Mouse (Mus musculus) cerebellum, postnatal 36 days (tissue): ENCODE results near the gene Tmem88.

Experiments
- DNase-seq, 2 experiments: peaks; one replicate each; pipeline ENCODE4 v3.0.0; 2021 to 2022; ENCODE audit warnings: mixed read lengths in 2 of 2

Gene Tmem88

GRCm38 (mm10) chr11:69415668-69416451 is 17.8 kb upstream of the Tmem88 start:
- DNase-seq, result peak; percentile 55 to 70

- peak; percentile 76 to 85 for DNase-seq
Measured at GRCm38 (mm10) chr11:69415327-69415667, 17.3 kb upstream of the Tmem88 start.

GRCm38 (mm10) chr11:69414421-69415326 is 16.6 kb upstream of the Tmem88 start:
- DNase-seq, result no peak

DNA sequence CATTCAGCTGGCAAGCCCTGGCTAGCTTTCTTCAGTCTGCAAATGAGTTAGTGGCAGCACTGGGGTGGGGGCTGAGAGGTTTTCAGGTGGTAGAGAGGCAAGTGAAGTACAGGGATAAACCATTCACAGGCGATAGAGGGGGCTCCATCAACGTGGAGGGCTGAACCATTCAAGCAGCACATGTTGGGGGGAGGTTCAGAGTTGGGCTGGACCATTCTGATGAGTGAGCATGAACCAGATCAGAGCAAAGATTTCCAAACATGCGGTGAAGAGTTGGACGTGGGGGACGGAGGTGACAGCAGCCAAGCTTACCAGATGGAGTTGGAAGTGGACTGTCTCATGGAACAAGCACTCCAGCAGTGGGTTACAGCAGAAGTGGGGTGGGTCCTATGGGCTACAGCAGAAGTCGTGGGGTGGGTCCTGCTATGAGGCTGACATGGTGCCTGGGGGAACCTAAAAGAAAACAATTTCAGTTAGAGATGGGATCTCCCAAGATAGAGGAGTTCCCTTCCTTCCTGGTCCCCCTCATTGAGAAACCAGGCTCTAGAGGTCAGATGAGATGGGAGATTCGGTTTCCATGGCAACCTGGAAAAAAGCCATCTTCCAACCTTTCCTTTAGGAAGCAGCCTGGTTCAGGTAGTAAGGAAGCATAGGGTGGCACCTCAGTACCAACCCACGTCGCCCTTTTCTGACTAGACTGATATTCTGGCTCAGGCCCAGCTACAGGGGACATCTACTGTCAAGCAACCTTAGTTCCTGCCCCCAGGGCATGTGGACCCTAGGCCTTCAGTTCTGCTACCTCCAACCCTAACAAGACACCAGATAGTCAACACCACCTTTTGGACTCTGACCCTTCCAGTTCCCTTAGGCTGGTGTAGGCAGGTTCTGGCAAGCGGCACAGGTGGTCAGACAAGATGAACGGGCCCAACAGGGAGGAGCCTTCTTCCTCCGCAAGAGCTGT is 15.5 kb upstream of the Tmem88 start, which contains the start of gene Kdm6b:
TSS of gene Kdm6b (minus strand) at position 455 of the 961 bp plus-strand sequence.
- peak; percentile 52 to 76 for DNase-seq

GRCm38 (mm10) chr11:69412548-69412947 is 14.5 kb upstream of the Tmem88 start:
- DNase-seq, result no peak

GRCm38 (mm10) chr11:69411538-69412203 is 13.6 kb upstream of the Tmem88 start:
- DNase-seq, result peak in 1 of 2 experiments; percentile 69

- peak; percentile 94 to 95 for DNase-seq
Measured at GRCm38 (mm10) chr11:69411073-69411535, 13.1 kb upstream of the Tmem88 start.

DNA sequence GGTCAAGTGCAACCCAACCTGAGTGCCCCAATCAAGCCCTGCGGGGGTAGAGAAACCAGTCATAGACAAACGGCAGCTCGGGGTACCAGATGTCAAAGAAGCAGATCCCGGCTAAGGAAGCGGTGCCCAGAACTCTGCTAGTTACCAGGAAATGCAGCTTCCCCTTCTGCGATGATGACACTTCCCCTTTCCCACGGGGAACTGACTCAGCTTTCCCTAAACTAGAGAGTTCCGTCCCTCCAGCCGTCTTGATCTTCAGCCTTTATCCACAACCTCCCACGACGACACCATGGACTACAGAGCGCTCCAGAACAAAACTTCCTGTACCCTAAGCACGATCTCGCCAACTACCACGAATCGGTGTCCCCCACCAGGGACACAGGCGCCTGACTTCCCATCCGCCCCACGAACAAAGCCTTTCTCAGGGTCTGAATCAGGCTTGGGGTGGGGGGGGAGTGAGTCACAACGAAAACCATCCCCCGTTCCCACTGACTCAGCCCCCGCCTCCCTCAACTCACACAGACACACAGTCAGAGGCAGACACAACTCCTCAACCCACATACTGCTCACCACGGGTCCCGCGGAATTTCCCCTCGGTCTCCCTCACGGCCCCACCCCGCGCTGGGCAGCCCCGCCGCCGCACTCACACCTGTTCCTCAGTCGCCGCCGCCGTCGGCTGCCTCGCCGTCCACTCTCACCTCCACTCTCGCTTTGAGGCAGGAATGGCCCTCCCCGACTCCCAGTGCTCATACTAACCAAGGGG is 12.5 kb upstream of the Tmem88 start:
- DNase-seq, result peak in 1 of 2 experiments; percentile 30

DNA sequence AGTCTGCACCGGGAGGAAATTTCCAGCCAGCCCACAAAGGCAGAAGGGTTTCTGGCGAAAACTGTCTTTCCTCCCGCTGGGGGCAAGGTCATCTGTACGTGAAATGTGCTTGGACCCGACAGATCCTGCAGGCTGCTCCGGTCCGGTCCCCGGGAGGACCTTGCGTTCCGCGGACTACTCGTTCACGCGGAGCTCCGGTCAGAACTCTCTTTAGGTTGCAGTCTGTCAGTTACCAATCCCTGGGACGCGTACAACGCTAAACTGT is 11.9 kb upstream of the Tmem88 start:
- DNase-seq, result peak in 1 of 2 experiments; percentile 44

DNA sequence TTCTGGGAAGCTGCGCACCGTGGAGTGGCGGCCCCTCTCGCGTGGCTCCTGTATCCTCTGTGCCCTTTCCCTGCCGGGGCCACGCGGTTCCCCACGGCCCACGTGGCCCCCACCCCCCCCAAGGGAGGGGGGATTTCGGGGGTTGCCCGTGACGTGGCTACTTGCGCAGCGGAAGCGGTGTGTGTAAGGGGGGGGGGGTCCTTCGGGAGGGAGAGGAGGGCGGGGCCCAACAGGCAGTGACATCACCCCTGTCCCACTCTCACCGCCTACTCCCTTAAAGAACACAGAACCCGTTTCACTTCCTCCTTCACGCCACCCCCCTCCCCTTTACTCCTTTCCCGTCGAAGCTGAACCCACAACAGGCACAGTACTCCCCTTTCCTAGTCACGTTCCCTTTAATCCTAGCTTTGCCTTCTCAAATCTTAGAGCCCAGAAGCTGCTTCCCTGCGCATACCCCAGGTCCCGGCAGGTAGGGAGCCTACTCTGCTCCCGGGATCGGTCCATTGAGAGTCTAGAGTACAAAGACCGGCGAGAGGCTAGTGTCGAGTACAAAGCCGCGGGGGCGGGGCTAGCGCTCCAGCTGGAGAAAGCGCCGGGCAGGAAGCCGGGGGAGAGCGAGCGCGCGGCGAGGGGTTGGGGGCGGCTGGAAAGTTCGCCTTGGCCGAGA is 11.5 kb upstream of the Tmem88 start:
- peak; percentile 67 to 76 for DNase-seq

GRCm38 (mm10) chr11:69408541-69409377 is 10.7 kb upstream of the Tmem88 start:
- peak; percentile 79 to 82 for DNase-seq

DNA sequence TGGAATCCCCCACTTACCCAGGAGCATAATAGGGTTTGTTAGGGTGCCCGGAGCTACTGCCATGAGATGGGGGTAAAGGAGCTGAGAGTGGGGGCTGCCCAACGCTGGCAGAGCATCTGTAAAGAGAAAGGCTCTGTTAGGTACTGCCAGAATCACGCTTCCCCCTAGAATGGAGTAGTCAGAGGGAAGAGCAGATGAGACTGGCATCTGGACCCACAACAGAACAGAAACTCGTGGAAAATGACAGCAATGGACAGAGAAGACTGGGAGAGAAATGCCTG is 9.6 kb upstream of the Tmem88 start:
- no peak for DNase-seq

- DNase-seq, result no peak
Measured at GRCm38 (mm10) chr11:69406867-69407723, 9.1 kb upstream of the Tmem88 start.

- no peak for DNase-seq
Measured at GRCm38 (mm10) chr11:69406282-69406681, 8.2 kb upstream of the Tmem88 start.

- no peak for DNase-seq
Measured at GRCm38 (mm10) chr11:69405397-69406200, 7.6 kb upstream of the Tmem88 start.

GRCm38 (mm10) chr11:69404595-69405396 is 6.8 kb upstream of the Tmem88 start:
- DNase-seq, result no peak
